In genomic region chr6:67535005-67535776, GRCm38 (mm10) we compare ENCODE assay signal across 8 mouse cellular contexts. TPM values are rescaled to one million over a fixed set of nuclear protein-coding genes. Genes with fewer than 3 reads are reported as not detected.
DNase-seq lines count a peak whose midpoint lies in the region; ATAC-seq and TF ChIP-seq lines count a peak whose summit lies in the region.

No protein-coding gene starts in this region.

- DNase-seq in thymus, adult 2 months, result peak; percentile 28
- no peak for DNase-seq in thymus, postnatal 10 days (ENCODE audit: low spot score in 2 of 2)
- no peak for DNase-seq in kidney, postnatal 0 days (ENCODE audit: low spot score)
- peak; percentile 46 to 58 for DNase-seq in lung, postnatal 4 days
- peak; percentile 49 for DNase-seq in splenic B cell, adult 2 months (ENCODE audit: low read depth, low spot score)
- DNase-seq in layer of hippocampus, postnatal 36 days, result no peak
- no peak for DNase-seq in left cerebral cortex, postnatal 36 days (ENCODE audit: low spot score in 2 of 2)

- H3K36me3 ChIP-seq in thymus, adult 2 months (ENCODE audit: control insufficient read depth, insufficient read depth, low read length), result no peaks in the 10 kb centered on the region
- no peaks in the 10 kb centered on the region for H3K36me3 ChIP-seq in embryonic facial prominence, embryonic 15.5 days
- H3K36me3 ChIP-seq in kidney, postnatal 0 days (ENCODE audit: insufficient read depth, low read length), result no peaks in the 10 kb centered on the region
- no peaks in the 10 kb centered on the region for H3K36me3 ChIP-seq in splenic B cell, adult 2 months (ENCODE audit: control insufficient read depth, insufficient read depth, low read length, poor library complexity, severe bottlenecking)

- H3K27me3 ChIP-seq in thymus, adult 2 months (ENCODE audit: control insufficient read depth, insufficient read depth, low read length), result peaks cover 12% of the 10 kb centered on the region; the same call in 1 of the 2 replicates
- H3K27me3 ChIP-seq in embryonic facial prominence, embryonic 15.5 days, result peaks cover 61% of the 10 kb centered on the region
- H3K27me3 ChIP-seq in kidney, postnatal 0 days (ENCODE audit: insufficient read depth, low read length), result peaks cover 13% of the 10 kb centered on the region; the same call in 1 of the 2 replicates
- no peaks in the 10 kb centered on the region for H3K27me3 ChIP-seq in splenic B cell, adult 2 months (ENCODE audit: control insufficient read depth, insufficient read depth, low read length, poor library complexity, severe bottlenecking)

- H3K27ac ChIP-seq in thymus, adult 2 months (ENCODE audit: control insufficient read depth, insufficient read depth, low read length), result no peak overlapping the region
- H3K27ac ChIP-seq in embryonic facial prominence, embryonic 15.5 days (replicated peaks), result peak overlapping the region; percentile 69
- peak overlapping the region; percentile 68 for H3K27ac ChIP-seq in kidney, postnatal 0 days

- H3K9me3 ChIP-seq in embryonic facial prominence, embryonic 15.5 days (replicated peaks), result no peaks in the 10 kb centered on the region
- no peaks in the 10 kb centered on the region for H3K9me3 ChIP-seq in kidney, postnatal 0 days (replicated peaks; ENCODE audit: low read length)

- no peak for ATAC-seq in embryonic facial prominence, embryonic 15.5 days (ENCODE audit: insufficient number of reproducible peaks, low FRiP score, low TSS enrichment, low read depth)
- peak; percentile 33 for ATAC-seq in kidney, postnatal 0 days (replicated peaks; ENCODE audit: low FRiP score, low read depth)

- peak overlapping the region; percentile 34 for H3K4me3 ChIP-seq in thymus, adult 2 months (ENCODE audit: control insufficient read depth, insufficient read depth, low read length)
- H3K4me3 ChIP-seq in embryonic facial prominence, embryonic 15.5 days (replicated peaks), result peak overlapping the region; percentile 47
- H3K4me3 ChIP-seq in kidney, postnatal 0 days (replicated peaks; ENCODE audit: low read depth, low read length), result peak overlapping the region; percentile 37

- TF ChIP-seq POLR2A in thymus, adult 2 months (IDR thresholded peaks at IDR 0.05; ENCODE audit: control insufficient read depth, extremely low read depth, insufficient read depth, low read length, poor library complexity), result no peak

- TF ChIP-seq CTCF in thymus, adult 2 months (IDR thresholded peaks at IDR 0.05; ENCODE audit: borderline replicate concordance, control insufficient read depth, extremely low read depth, insufficient read depth, low read length, poor library complexity), result no peak
- no peak for TF ChIP-seq CTCF in kidney, postnatal 0 days (IDR thresholded peaks at IDR 0.05; ENCODE audit: low read depth)

- peak overlapping the region; percentile 6; the same call in 1 of the 2 replicates for H3K9ac ChIP-seq in embryonic facial prominence, embryonic 15.5 days
- peak overlapping the region; percentile 52; the same call in 1 of the 2 replicates for H3K9ac ChIP-seq in kidney, postnatal 0 days (ENCODE audit: low read depth, low read length)

- peak overlapping the region; percentile 63 for H3K4me2 ChIP-seq in embryonic facial prominence, embryonic 15.5 days (replicated peaks)
- H3K4me2 ChIP-seq in kidney, postnatal 0 days (ENCODE audit: low read length), result peak overlapping the region; percentile 61

- H3K4me1 ChIP-seq in thymus, adult 2 months (replicated peaks; ENCODE audit: control insufficient read depth, insufficient read depth, low read length), result peaks cover 34% of the 10 kb centered on the region
- H3K4me1 ChIP-seq in embryonic facial prominence, embryonic 15.5 days, result peaks cover 15% of the 10 kb centered on the region
- no peaks in the 10 kb centered on the region for H3K4me1 ChIP-seq in kidney, postnatal 0 days (replicated peaks; ENCODE audit: insufficient read depth, low read length)

- intact Hi-C loops in left cerebral cortex, postnatal 36 days (cut with DNase I), result no loop called here

- 3% methylated on average over 62 of the region's 62 CpGs for WGBS in thymus, adult 2 months
- WGBS in embryonic facial prominence, embryonic 15.5 days, result 3% methylated on average over 62 of the region's 62 CpGs
- WGBS in kidney, postnatal 0 days, result 2% methylated on average over 62 of the region's 62 CpGs

RNA-seq across cellular contexts. Expression of gene Tacstd2, which starts 0.4 kb away (rescaled TPM):
- polyA plus RNA-seq in thymus, adult 2 months (2012; rRNA removed), result 15.9 and 17.6 TPM in 2 replicates
- 154 and 198 TPM in 2 replicates for polyA plus RNA-seq in embryonic facial prominence, embryonic 15.5 days (2015; fragmentation: Nextera tagmentation; extraction: Ambion mirVana)
- 140 and 145 TPM in 2 replicates for polyA plus RNA-seq in kidney, postnatal 0 days (2015; fragmentation: Nextera tagmentation; extraction: Ambion mirVana)
- total RNA-seq in layer of hippocampus, postnatal 36 days (2021), result 1 to 10 TPM; 1.6 to 2.5 TPM
- total RNA-seq in left cerebral cortex, postnatal 36 days (2021), result under 1 TPM in 1 of 2 experiments, not detected in 1; 0.25 TPM

RNA-seq across cellular contexts. Expression of gene Il23r, which starts 43.5 kb away (rescaled TPM):
- 0.19 and 0.23 TPM in 2 replicates for polyA plus RNA-seq in thymus, adult 2 months (2012; rRNA removed)
- 0.11 TPM in 1 of 2 replicates, not detected in the other for polyA plus RNA-seq in embryonic facial prominence, embryonic 15.5 days (2015; fragmentation: Nextera tagmentation; extraction: Ambion mirVana)
- 0.06 TPM in 1 of 2 replicates, not detected in the other for polyA plus RNA-seq in kidney, postnatal 0 days (2015; fragmentation: Nextera tagmentation; extraction: Ambion mirVana)
- not detected for total RNA-seq in layer of hippocampus, postnatal 36 days (2021)
- total RNA-seq in left cerebral cortex, postnatal 36 days (2021), result not detected

Comparison
In these comparisons a context has a peak if more than half of its experiments do, and no peak if none do; other contexts are left out.
1. DNase-seq: peak in thymus, adult 2 months (single experiment), lung, postnatal 4 days (2 of 2) and splenic B cell, adult 2 months (single experiment); none in thymus, postnatal 10 days (0 of 2), kidney, postnatal 0 days (single experiment), layer of hippocampus, postnatal 36 days (0 of 2) and left cerebral cortex, postnatal 36 days (0 of 2).
2. Peak in every context shown above with its lines, with median percentiles within 50 percentile points of each other: H3K4me3 ChIP-seq.